Mouse (Mus musculus) gonadal fat pad, adult 2 months (tissue): ENCODE data around the gene Phykpl. TPM values are rescaled to one million over a fixed set of nuclear protein-coding genes. Genes with fewer than 3 reads are reported as not detected.
"Not testable (repeated sequence)": the region's sequence is repeated elsewhere in the genome, so short reads cannot be mapped to it uniquely, and the experiment has no call there.

Experiments used
- DNase-seq: peaks from one replicate; pipeline ENCODE4 v3.0.0-alpha.2; 2012; ENCODE audit warnings: low read depth
- polyA plus RNA-seq: library from polyadenylated mRNA; depleted of rRNA; stranded (reverse); fragments of >200 nt; gene quantifications from 2 replicates; pipeline ENCODE4 v1.2.3, GENCODE M21; 2012

The Phykpl gene
- polyA plus RNA-seq, 1 experiment, result 28.9 TPM

DNA sequence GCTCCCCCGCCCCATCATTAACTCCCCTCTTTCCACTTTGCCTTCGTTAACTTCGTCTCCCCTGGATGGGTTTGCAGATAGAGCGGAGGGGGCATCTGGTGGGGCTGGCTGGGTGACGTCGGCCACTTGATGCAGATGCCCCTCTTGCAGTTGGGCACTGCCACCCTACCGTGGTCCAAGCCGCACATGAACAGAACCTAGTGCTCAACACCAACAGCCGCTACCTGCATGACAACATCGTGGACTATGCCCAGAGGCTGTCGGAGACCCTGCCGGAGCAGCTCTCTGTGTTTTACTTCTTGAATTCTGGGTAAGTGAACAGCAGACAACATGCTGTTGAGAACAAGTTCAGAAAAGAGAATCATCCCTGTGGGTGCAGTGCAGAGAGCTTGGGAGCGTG lies 1.9 kb downstream of the Phykpl start:
- no peak for DNase-seq

DNA sequence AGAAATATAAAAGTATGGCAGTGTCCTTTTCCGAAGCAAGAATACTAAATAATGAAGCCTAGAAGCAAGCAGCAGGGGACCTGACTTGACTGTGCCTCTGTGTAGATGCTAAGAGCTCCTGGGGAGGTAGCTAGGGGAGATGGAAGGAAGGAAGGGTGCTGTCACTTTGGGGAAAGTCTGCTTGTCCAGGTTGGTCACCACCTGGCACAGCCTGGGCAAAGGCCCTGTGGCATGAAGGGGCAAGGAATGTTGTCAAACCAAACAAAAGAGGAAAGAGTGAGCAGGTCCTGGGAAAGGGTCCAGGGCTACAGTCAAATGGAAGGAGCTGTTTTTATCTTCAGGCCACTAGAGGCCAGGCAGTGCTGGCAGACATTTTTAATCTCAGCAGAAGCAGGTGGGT lies 2.5 kb downstream of the Phykpl start:
- DNase-seq, result no peak

DNA sequence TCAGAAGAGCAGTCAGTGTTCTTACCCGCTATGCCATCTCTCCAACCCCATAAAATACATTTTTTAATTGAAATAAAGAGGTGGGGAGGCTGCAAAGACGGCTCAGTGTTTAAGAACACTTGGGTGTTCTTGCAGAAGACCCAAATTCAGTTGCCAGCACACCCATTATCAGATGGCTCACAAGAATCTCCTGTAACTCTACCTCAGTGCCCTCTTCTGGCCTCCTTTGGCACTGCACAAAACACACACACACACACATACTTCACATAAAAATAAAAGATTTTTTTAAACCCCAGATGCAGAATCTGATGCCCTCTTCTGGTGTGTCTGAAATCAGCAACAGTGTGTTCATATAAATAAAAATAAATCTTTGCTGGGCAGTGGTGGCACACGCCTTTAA lies 4.3 kb downstream of the Phykpl start:
- DNase-seq, result no peak

DNA sequence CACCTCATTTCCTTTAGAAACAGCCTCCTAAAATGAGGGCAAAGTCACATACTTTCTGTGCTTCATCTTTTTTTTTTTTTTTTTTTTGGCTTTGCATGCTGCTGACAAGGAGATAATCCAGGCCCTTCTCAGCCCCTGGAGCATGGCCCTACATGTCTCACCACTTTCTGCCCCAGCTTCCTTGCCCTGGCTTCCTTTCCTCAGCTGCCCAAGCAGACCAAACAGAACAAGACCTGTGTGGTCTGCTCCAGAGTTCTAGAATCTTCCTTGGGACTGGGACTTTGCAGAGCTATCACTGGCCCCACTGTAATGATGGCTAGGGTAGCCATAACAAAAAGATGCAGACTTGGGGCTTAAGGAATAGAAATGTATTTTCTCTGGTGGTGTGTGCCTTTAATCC lies 5.4 kb downstream of the Phykpl start:
- DNase-seq, result no peak

DNA sequence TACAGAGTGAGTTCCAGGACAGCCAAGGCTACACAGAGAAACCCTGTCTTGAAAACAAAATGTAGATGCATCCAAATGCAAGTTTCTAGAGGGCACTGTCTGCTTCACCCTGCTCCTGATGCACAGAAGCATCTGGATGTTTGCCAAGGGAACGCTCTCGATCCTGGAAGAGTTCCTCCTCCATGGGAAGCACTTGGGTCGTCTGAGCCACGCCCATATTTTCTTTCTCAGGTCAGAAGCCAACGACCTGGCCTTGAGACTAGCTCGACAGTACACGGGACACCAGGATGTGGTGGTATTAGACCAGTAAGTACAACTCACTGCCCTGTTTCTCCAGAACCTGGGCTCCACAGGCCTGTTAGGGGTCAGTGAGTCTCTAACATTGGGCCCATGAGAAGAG lies 6.6 kb downstream of the Phykpl start:
- DNase-seq, result no peak

DNA sequence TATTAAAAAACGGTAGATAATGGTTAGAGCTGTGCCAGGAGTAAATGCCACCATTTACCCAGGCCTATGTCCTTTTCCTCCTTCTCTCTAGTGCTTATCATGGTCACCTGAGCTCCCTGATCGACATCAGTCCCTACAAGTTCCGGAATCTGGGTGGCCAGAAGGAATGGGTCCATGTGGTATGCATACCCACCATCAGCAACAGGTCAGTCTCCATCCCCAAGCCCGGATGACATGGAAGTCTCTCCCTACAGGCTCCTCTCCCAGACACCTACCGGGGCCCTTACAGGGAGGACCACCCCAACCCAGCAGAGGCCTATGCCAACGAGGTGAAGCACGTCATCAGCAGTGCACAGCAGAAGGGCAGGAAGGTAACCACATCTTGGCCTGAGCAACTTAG lies 7.4 kb downstream of the Phykpl start:
- DNase-seq, result no peak

DNA sequence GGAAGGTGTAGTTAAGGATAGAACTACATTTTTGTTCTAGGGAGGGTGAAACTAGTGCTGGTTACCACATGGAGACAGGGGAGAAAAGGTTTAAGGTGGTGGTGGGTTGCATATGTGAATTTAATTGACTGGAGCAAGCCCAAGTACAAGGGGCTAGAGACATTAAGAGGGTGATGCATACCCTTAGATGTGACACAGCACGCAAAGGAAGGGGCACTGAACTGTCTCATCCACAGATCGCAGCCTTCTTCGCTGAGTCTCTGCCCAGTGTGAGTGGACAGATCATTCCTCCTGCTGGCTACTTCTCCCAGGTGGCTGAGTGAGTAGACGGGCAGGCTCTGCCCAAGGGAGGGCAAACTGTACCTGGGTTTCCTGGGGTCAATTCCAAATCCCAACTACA lies 8.8 kb downstream of the Phykpl start:
- no peak for DNase-seq

DNA sequence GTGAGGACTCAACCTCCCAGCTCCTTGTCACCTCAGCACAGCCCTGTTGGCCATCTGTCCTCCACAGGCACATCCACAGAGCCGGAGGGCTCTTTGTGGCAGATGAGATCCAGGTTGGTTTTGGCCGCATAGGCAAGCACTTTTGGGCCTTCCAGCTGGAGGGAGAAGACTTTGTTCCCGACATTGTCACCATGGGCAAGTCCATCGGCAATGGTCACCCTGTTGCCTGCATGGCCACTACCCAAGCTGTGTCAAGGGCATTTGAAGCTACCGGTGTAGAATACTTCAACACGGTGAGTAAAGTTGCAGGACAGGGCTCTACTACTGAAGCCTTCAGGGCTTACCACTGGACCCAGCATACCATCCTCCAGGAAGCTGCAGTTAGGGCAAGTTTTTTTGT lies 9.3 kb downstream of the Phykpl start:
- DNase-seq, result no peak

DNA sequence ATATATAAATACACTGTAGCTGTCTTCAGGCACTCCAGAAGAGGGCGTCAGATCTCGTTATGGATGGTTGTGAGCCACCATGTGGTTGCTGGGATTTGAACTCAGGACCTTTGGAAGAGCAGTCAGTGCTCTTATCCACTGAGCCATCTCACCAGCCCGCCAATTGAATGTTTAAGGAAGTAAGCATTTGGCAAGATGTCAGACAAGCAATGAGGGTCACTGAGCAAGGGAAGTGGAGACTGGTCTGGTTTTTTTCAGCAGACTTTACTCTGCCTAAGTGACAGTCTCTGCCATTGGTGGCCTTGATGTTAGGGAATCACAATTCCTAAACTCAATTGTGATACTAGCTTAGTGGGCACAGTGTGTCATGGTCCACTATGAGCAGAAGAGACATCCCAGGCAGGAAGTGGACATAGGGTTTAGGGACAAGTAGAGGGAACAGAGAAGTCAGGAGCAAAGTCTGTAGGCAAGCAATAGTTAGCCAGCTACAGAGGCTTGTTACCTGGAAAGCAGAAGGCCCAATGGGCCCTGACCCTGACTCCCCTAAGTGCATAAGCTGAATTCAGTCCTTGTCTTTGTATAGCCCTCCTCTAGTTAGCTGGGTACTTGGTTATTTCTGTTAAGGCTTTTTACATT lies 10.3 kb downstream of the Phykpl start:
- DNase-seq, result no peak

DNA sequence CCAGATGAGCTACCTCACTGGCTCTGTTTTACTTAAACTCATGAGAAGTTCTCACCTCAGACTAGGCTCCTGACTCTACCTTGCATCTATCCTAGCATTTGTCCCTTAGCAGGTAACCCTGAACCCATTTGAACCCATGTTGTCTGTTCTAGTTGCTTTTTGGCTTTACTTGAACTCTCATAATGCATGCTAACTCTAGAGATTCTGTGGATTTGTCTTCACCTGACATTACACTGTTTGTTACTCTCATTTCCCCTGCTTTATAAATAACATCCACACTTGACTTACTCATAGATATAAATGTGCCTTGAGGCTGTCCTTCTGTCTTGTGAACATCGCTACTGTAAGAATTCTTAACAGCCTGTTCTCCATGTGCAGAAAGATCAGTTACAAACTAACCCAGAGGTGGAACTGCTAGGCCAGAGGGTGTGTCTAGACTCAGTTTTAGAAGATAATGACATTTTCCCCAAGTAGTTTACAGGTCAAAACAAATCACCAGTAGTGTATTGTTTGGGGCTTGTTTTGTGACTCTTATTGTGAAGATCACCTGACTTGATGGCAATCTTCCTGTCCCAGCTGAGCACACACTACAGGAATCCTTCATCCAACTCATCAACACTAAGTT lies 11.0 kb downstream of the Phykpl start:
- no peak for DNase-seq

DNA sequence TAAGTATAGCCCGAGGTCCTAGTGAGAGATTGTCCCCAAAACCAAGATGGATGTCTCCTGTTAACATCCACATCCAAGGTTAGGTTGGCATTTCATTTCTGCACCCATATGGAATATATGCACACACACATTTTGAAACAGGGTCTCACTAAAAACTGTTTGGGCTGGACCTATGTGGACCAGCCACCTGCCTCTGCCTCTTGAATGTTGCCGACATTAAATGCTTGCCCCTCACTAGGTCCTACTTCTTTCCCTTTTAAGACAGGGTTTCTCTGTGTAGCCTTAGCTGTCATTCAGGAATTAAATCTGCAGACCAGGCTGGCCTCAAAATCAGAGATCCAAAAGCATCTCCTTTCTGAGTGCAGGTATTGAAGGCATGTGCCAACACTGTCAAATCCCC lies 13.0 kb downstream of the Phykpl start:
- DNase-seq, result no peak

DNA sequence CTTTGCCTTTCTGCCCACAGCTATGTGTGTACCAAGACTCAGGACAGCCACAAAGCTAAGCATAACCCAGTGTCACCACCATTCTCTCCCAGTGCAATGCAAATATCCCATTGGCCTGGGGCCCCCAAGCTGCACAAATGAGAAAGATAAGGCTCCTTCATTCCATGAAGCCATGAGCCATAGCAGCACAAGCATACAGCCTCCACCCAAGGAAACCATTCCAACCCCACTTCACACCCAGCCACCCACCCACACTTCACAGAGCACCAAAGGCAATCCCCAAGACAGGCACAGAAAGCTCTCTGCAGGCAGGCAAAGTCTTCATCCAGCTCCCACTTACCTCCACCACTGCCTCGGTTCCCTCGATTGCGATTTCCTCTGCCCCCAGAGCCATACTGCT lies 17.7 kb downstream of the Phykpl start:
- DNase-seq, result no peak

DNA sequence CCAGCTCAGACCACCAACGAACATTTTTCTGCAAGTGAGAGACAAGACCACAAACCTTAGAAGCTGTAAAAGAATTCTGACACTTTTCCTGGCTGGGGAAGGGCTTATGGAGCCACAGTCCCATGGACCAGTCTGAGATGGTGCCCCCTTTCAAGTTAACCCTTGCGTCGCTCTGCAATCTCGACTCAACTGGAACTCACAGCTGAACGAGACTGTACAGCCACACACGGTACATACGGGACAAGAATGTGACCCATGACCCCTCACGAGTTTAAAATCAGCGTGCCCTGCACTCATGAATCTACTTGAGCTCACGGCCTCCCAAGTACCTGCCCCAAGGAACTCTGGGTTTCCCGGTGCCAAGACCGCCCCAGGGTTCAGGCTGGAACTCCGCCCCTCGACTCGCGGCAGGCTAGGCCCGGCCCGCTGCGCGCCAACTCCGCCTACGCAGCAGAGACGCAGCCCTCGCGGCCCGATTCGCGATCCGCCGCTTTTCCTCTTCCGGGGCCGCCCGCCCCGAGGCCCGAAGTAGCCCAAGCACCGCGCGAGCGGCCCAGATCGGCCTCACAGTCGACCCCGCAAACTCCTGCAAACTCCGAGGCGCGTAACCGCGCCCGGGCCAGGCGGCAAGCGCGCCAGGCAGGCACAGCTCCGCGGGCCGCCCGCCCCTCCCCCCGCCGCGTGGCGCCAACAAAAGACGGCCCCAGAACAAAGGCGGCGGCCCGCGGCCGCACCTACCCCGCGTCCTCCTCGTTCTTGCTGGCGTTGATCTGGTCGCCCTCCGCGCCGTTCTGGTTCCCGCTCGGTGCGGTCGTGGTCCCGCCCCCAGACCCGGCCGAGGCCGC lies 21.3 kb downstream of the Phykpl start:
- DNase-seq, result no peak

DNA sequence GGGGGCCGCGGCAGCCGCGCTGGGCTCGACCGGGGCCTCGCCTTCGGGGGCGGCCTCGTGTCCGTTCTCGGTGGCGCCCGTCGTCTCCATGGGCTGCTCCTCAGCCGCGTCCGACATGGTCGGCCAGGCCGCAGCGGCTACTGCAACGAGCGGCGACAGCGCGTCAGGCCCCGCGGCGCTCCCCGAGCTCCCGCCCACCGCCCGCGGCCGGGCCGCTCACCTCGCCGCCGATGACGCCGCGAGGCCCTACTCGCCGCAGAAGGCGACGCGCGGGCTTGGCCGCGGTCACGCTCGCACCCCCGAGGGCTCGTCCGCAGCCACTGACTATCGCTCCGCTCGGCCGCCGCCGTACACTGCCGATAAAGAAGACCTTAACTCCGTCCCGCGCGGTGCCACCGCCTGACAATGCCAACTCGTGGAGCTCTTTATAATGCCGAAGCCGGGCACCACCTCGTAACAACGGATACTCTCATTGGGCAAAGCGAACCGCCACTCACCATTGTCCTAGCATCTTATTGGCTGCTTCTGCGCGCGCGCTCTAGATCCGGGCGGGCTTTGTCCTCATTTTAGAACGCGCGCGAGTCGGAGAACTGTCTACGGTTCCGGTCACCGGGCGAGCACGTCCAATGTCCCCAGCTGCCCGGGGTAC lies 22.0 kb downstream of the Phykpl start, which contains the start of gene Hnrnpab:
Hnrnpab (minus strand) TSS at position 401 of the 649 bp plus-strand sequence.
- DNase-seq, result peak; percentile 62

DNA sequence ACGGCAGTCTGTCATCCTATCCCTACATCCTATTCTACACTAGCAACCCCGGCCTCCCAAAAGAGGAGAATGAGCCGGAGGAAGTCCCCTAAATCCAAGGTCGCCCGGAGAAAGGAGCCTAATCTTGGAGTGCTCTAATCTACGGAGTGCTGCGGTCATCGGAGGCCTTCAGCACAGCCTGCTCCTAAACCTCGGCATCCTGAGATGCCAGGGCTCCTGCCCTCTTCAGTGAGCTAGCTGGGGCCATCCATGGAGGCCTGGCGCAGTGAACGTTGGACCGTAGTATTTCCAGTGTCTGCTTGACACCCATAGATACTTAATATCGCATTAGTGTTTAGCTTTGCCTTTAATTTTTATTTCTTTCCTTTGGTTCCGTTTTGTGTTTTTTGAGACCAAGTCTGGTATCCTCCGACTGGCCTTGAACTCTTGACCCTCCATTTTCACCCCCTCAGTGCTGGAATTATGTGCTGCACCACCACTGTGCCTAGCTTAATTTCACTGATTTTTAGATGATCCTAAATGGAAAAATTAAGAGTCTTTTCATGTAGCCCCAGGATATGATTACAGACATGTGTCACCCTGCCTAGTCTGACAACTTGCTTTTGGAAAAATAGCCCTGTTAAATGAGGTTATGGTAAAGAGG lies 22.7 kb downstream of the Phykpl start:
- DNase-seq, result no peak

DNA sequence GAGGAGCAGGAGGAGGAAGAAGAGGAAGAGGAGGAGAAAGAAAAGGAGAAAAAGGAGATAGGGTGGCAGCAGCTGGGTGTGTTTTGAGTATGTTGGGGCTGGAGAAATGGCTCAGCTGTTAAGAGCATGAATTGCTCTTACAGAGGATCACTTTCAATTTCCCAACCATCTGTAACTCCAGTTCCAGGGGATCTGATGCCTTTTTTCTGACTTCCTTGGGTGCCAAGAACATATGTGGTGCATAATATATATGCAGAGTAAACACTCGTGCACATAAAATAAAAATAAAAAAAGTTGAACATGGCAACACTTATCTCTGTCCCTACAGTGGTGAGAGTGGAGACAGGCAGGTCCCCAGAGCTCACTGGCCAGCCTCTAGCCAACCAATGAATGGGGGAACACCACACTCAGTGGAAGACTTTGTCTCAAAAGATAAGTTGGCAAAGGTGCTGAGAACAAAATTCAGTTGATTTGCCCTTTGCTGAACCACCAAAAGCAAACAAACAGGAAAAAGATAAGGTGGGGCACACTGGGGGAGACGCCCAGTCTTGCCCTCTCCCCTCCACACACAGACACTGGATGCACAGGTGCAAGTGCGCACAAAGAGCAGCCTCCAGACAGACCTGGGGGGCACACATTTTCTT lies 24.8 kb downstream of the Phykpl start:
- DNase-seq, result no peak

DNA sequence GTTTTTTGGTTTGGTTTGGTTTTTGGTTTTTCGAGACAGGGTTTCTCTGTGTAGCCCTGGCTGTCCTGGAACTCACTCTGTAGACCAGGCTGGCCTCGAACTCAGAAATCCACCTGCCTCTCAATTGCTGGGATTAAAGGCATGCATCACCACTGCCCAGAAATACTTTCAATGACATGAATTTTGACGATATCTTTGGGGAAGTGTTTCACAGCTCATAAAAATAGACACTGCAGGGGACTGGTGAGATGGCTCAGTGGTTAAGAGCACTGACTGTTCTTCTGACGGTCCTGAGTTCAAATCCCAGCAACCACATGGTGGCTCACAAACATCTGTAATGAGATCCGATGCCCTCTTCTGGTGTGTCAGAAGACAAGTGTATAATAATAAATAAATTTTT lies 25.4 kb downstream of the Phykpl start:
- DNase-seq, result not testable (repeated sequence)

DNA sequence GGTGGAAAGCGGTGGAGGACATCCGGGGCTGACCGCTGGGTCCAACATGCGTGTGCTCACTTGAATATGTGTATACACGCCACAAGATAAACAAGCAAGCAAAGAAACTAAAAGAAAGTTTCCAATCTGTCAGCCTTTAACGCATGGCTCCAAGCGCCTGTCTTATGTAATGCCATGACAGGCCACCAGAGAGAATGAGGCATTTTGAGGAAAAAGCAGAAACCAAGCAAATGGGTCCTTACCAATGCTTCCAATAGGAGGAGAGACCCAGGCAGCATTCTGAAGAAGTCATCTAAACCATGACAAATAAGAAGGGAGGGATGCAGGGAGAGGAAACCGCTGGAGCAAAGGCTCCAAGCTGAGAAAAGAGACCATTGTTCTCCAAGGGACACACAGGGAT lies 29.7 kb downstream of the Phykpl start:
- no peak for DNase-seq

DNA sequence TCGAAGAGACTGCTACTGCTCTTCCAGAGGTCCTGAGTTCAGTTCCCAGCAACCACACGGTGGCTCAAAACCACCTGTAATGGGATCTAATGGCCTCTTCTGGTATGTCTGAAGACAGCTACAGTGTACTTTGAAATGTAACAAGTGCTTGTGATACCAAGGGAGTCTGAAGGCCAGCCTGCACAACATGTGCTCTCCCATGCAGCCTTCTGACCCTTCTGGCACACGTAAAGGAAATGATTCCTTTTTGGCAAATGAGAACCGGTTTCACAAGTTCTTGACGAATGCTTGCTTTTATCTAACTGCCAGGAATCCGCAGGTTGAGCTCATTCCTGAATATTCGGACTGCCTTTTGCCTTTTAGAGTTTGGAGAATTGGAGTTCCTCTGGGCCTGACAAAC lies 30.6 kb downstream of the Phykpl start:
- DNase-seq, result peak; percentile 58

DNA sequence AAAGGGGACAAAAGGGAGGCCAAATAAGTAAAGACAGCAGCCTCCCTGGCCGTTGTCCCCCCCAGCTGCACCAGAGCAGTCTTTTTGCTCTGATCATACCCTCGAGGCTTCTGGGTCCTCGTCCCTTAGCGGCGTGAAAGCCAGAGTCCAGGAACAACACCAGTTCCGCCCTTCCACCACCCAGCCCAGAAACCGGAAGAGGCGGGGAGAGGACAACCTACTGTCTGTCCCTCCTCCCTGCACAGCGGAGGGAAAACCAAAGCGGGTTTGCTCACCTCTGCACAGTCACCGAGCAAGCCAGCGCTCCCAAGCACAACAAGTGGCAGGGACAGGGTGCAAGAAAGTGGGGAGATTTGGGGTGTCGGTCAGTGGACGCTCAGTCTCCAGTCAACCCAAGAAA lies 31.0 kb downstream of the Phykpl start:
- DNase-seq, result no peak

DNA sequence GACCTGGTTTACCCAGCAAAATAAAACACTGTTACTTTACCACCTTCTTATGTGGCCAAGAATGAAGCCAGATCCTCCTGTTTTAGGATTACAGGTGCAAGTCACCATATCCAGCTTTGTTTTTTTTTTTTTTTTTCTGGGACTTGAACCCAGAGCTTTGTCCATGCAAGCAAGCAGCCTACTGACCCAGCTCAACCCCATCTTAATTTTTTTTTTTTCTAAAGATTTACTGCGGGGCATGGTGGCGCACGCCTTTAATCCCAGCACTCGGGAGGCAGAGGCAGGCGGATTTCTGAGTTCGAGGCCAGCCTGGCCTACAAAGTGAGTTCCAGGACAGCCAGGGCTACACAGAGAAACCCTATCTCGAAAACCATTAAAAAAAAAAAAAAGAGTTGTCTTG lies 31.6 kb downstream of the Phykpl start:
- DNase-seq, result not testable (repeated sequence)
